Comparison of ENCODE assay signal across 10 mouse cellular contexts in the genomic region with DNA sequence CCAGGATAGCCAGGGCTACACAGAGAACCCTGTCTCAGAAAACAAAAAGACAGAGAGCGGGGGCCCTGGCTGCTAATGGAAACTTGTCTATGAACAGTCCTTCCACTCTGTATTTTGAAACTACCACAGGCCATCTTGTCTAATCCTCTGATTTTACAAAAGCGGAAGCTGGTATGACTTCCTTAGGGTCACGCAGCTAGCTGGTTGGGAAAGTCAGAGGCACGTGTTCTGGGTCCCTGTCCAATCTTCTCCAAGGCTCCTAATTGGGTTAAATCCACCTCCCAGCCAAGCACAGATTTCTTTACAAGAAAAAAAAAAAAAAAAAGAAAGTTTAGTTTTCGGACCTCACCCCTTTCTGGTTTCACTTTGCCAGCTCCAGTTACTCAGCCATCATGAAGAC. TPM values are rescaled to one million over a fixed set of nuclear protein-coding genes. Genes with fewer than 3 reads are reported as not detected.
A peak's percentile ranks its signal among the peaks of the same experiment; 100 is the strongest.
DNase-seq lines count a peak whose midpoint lies in the region; ATAC-seq and TF ChIP-seq lines count a peak whose summit lies in the region.
"Had no signal": no experiment of that assay in that cellular context is flagged by ENCODE, and none has a peak within 500 bp of the region (broad histone marks: within the 10 kb centered on the region; RNA-seq: fewer than 3 reads in every experiment).

No protein-coding gene starts in this region.

- no peaks in the 10 kb centered on the region for H3K36me3 ChIP-seq in heart, adult 2 months (ENCODE audit: control insufficient read depth, insufficient read depth, low read length)
- no peaks in the 10 kb centered on the region for H3K36me3 ChIP-seq in testis, adult 2 months (ENCODE audit: control insufficient read depth, insufficient read depth, low read length)

- no peak overlapping the region for H3K4me3 ChIP-seq in heart, adult 2 months
- no peak overlapping the region for H3K4me3 ChIP-seq in testis, adult 2 months (ENCODE audit: control insufficient read depth, low read depth, low read length)

- peak; percentile 55 for ATAC-seq in granulocyte monocyte progenitor cell, adult 5-6 weeks (replicated peaks; ENCODE audit: poor library complexity, severe bottlenecking)
- ATAC-seq: intestine, postnatal 0 days had no signal

- peak in 1 of 2 experiments; percentile 38 for DNase-seq in heart, adult 2 months
- no peak for DNase-seq in heart, postnatal 14 days
- no peak for DNase-seq in testis, postnatal 14 days (ENCODE audit: low spot score)
- no peak for DNase-seq in left cerebral cortex, adult 11 months (ENCODE audit: low spot score)
- DNase-seq in thymus, postnatal 4 days, result no peak
- DNase-seq in urinary bladder, postnatal 14 days (ENCODE audit: low spot score), result no peak
- DNase-seq: right cerebral cortex, adult 18-20 months had no signal

- no peak overlapping the region for H3K9ac ChIP-seq in heart, adult 2 months (ENCODE audit: low read depth, low read length)

- peak overlapping the region; percentile 43 for H3K27ac ChIP-seq in heart, adult 2 months
- peak overlapping the region; percentile 33 for H3K27ac ChIP-seq in testis, adult 2 months (ENCODE audit: control insufficient read depth, insufficient read depth, low read depth, low read length)

- H3K4me1 ChIP-seq in heart, adult 2 months (ENCODE audit: control insufficient read depth, insufficient read depth, low read length), result peaks cover 12% of the 10 kb centered on the region
- H3K4me1 ChIP-seq in testis, adult 2 months (ENCODE audit: control insufficient read depth, insufficient read depth, low read length), result peaks cover 17% of the 10 kb centered on the region

- H3K27me3 ChIP-seq in heart, adult 2 months (ENCODE audit: control insufficient read depth, insufficient read depth, low read length), result no peaks in the 10 kb centered on the region
- no peaks in the 10 kb centered on the region for H3K27me3 ChIP-seq in testis, adult 2 months (ENCODE audit: control insufficient read depth, insufficient read depth, low read length)

- no peak for TF ChIP-seq CTCF in heart, adult 2 months (IDR thresholded peaks at IDR 0.05)
- no peak for TF ChIP-seq CTCF in testis, adult 2 months (IDR thresholded peaks at IDR 0.05; ENCODE audit: control insufficient read depth, insufficient read depth, insufficient replicate concordance, low read depth, low read length)

- no peak for TF ChIP-seq POLR2A in heart, adult 2 months (IDR thresholded peaks at IDR 0.05; ENCODE audit: insufficient read depth, low read depth, low read length)
- no peak for TF ChIP-seq POLR2A in testis, adult 2 months (IDR thresholded peaks at IDR 0.05; ENCODE audit: control insufficient read depth, low read depth, low read length)

- intact Hi-C loops in heart, adult 2 months (cut with DNase I), result no loop called here
- intact Hi-C loops in heart, postnatal 14 days (cut with DNase I), result no loop called here

- H3K79me2 ChIP-seq in heart, adult 2 months (replicated peaks; ENCODE audit: control insufficient read depth, insufficient read depth, low read length), result no peaks in the 10 kb centered on the region

- WGBS in heart, adult 2 months, result 58% methylated on average over 5 of the region's 5 CpGs

- TF ChIP-seq EP300 in heart, adult 2 months (IDR thresholded peaks at IDR 0.05; ENCODE audit: insufficient read depth, low read depth, low read length), result 0 out of 2 replicates have a peak, but pooled peaks have one; percentile 1

RNA-seq across cellular contexts. Expression of gene Rab31, which starts 45.8 kb away (rescaled TPM):
- 10 to 100 TPM; 12.5 to 16.5 TPM for total RNA-seq in heart, adult 2 months (2021)
- 13.0 and 22.2 TPM in 2 replicates for polyA plus RNA-seq in heart, adult 2 months (2012; rRNA removed)
- total RNA-seq in heart, postnatal 14 days (2021), result 10 to 100 TPM; 25.7 to 28.7 TPM
- polyA plus RNA-seq in testis, adult 2 months (2012; rRNA removed), result 25.3 and 32.1 TPM in 2 replicates
- 48.3 and 56.7 TPM in 2 replicates for total RNA-seq in granulocyte monocyte progenitor cell, adult 5-6 weeks (2014; fragmentation: Nextera tagmentation)
- total RNA-seq in granulocyte monocyte progenitor cell, adult 5-6 weeks (2017), result 73.6 and 82.1 TPM in 2 replicates

RNA-seq across cellular contexts. Expression of gene Ppp4r1, which starts 55.6 kb away (rescaled TPM):
- total RNA-seq in heart, adult 2 months (2021), result 10 to 100 TPM; 36.9 to 43.3 TPM
- polyA plus RNA-seq in heart, adult 2 months (2012; rRNA removed), result 25.3 and 50.3 TPM in 2 replicates
- total RNA-seq in heart, postnatal 14 days (2021), result 10 to 100 TPM; 51.8 to 58.6 TPM
- polyA plus RNA-seq in testis, adult 2 months (2012; rRNA removed), result 244 and 274 TPM in 2 replicates
- 76.3 and 77.3 TPM in 2 replicates for total RNA-seq in granulocyte monocyte progenitor cell, adult 5-6 weeks (2014; fragmentation: Nextera tagmentation)
- total RNA-seq in granulocyte monocyte progenitor cell, adult 5-6 weeks (2017), result 42.0 and 101 TPM in 2 replicates
